Mouse (Mus musculus) stomach, postnatal 0 days (tissue): ENCODE results near the gene Cd151. TPM values are rescaled to one million over a fixed set of nuclear protein-coding genes. Genes with fewer than 3 reads are reported as not detected.

Experiments used
- ATAC-seq: fragments of 200-750 bp; cut with Nextera tagmentation; 2 replicates; pipeline ENCODE4 v1.8.0; 2017; ENCODE audit not compliant: low FRiP score, low TSS enrichment
- DNase-seq: peaks from one replicate; pipeline ENCODE4 v3.0.0-alpha.2; 2016; ENCODE audit warnings: low spot score
- H3K27ac ChIP-seq: fragments of 300-500 bp; sonication (generic); replicated peaks from 2 replicates; pipeline ENCODE4 v1.5.1; 2014; ENCODE audit warnings: mild to moderate bottlenecking, control low read depth
- H3K27me3 ChIP-seq: fragments of 300-500 bp; sonication (generic); 2 replicates; pipeline ENCODE4 v1.6.1; 2014; ENCODE audit warnings: low read length; ENCODE audit not compliant: control insufficient read depth, insufficient read depth
- H3K36me3 ChIP-seq: fragments of 300-500 bp; sonication (generic); 2 replicates; pipeline ENCODE4 v1.6.1; 2014; ENCODE audit warnings: low read length, mixed read lengths; ENCODE audit not compliant: control insufficient read depth, insufficient read depth
- H3K4me1 ChIP-seq: fragments of 300-500 bp; sonication (generic); replicated peaks from 2 replicates; pipeline ENCODE4 v1.6.1; 2014; ENCODE audit warnings: antibody characterized with exemption; ENCODE audit not compliant: control insufficient read depth, insufficient read depth
- H3K4me2 ChIP-seq: fragments of 300-500 bp; sonication (generic); replicated peaks from 2 replicates; pipeline ENCODE4 v1.6.1; 2014; ENCODE audit warnings: low read depth, mild to moderate bottlenecking, control low read depth, moderate library complexity
- H3K4me3 ChIP-seq: fragments of 300-500 bp; sonication (generic); 2 replicates; pipeline ENCODE4 v1.5.1; 2014; ENCODE audit warnings: low read depth, low read length, control low read depth
- H3K9ac ChIP-seq: fragments of 300-500 bp; sonication (generic); 2 replicates; pipeline ENCODE4 v1.6.1; 2014; ENCODE audit warnings: mild to moderate bottlenecking, low read length, control low read depth, mixed read lengths
- H3K9me3 ChIP-seq: fragments of 300-500 bp; sonication (generic); 2 replicates; pipeline ENCODE4 v1.6.1; 2016; ENCODE audit warnings: low read length; ENCODE audit not compliant: control insufficient read depth
- CTCF ChIP-seq: IDR thresholded peaks from 2 replicates; pipeline ENCODE4 v1.5.1; 2016; ENCODE audit warnings: antibody characterized with exemption, low read depth, mild to moderate bottlenecking, moderate library complexity
- EP300 ChIP-seq: optimal IDR thresholded peaks from 2 replicates; pipeline ENCODE3; 2016; ENCODE audit warnings: antibody characterized with exemption
- WGBS: fragments of 180-500 bp; shearing (Covaris S2); extraction: QIAGEN DNeasy Blood & Tissue Kit; methylation state at CpG from one replicate; pipeline ENCODE4 v1.1.7; 2014; 5-methylcytosine and 5-hydroxymethylcytosine counted together
- polyA plus RNA-seq: library from polyadenylated mRNA; unstranded; fragments of >200 nt; fragmentation: Nextera tagmentation; extraction: Ambion mirVana; gene quantifications from 2 replicates; pipeline ENCODE4 v1.2.1, GENCODE M21; 2015

Gene Cd151
- polyA plus RNA-seq, 1 experiment from 2014 or later, result 22.6 TPM

- 74% methylated on average over 15 of the region's 15 CpGs for WGBS
- TF ChIP-seq CTCF (peak; percentile 75), EP300 (no peak)
- Histone ChIP-seq H3K4me2 (no peak overlapping the region), H3K36me3 (peaks cover 3% of the 10 kb centered on the region; the same call in 1 of the 2 replicates), H3K9ac (no peak overlapping the region), H3K9me3 (no peaks in the 10 kb centered on the region), H3K4me1 (peaks cover 9% of the 10 kb centered on the region; the same call in 1 of the 2 replicates), H3K4me3 (no peak overlapping the region), H3K27ac (no peak overlapping the region), H3K27me3 (no peaks in the 10 kb centered on the region)
- ATAC-seq (no peak), DNase-seq (peak; percentile 81)
These were observed 9.1 kb upstream of the Cd151 start for GRCm38 (mm10) chr7:141457986-141458660.

GRCm38 (mm10) chr7:141458661-141459060, 8.5 kb upstream of the Cd151 start:
- H3K4me3 ChIP-seq, result no peak overlapping the region
- H3K27me3 ChIP-seq, result no peaks in the 10 kb centered on the region
- H3K9me3 ChIP-seq, result no peaks in the 10 kb centered on the region
- 92% methylated on average over 10 of the region's 11 CpGs for WGBS
- H3K36me3 ChIP-seq, result peaks cover 3% of the 10 kb centered on the region; the same call in 1 of the 2 replicates
- no peak for ATAC-seq
- no peak overlapping the region for H3K27ac ChIP-seq
- H3K9ac ChIP-seq, result no peak overlapping the region
- H3K4me1 ChIP-seq, result peaks cover 9% of the 10 kb centered on the region; the same call in 1 of the 2 replicates
- no peak for TF ChIP-seq CTCF
- no peak for TF ChIP-seq EP300
- DNase-seq, result no peak
- H3K4me2 ChIP-seq, result no peak overlapping the region

- Histone ChIP-seq H3K27ac (no peak overlapping the region), H3K4me3 (no peak overlapping the region), H3K9me3 (no peaks in the 10 kb centered on the region), H3K9ac (no peak overlapping the region), H3K27me3 (no peaks in the 10 kb centered on the region), H3K4me1 (peaks cover 10% of the 10 kb centered on the region), H3K36me3 (peaks cover 3% of the 10 kb centered on the region; the same call in 1 of the 2 replicates), H3K4me2 (no peak overlapping the region)
- ATAC-seq, result no peak
- TF ChIP-seq EP300, result no peak
- TF ChIP-seq CTCF, result no peak
- 87% methylated on average over 17 of the region's 17 CpGs for WGBS
- no peak for DNase-seq
These were observed 7.9 kb upstream of the Cd151 start for GRCm38 (mm10) chr7:141459301-141459711.

GRCm38 (mm10) chr7:141460001-141460390, 7.2 kb upstream of the Cd151 start:
- Histone ChIP-seq H3K9me3 (no peaks in the 10 kb centered on the region), H3K36me3 (peaks cover 3% of the 10 kb centered on the region; the same call in 1 of the 2 replicates), H3K4me3 (no peak overlapping the region), H3K27ac (no peak overlapping the region; the same call in 1 of the 2 replicates), H3K4me1 (peaks cover 13% of the 10 kb centered on the region), H3K9ac (no peak overlapping the region), H3K27me3 (0 out of 2 replicates have a peak, but pooled peaks cover 2% of the 10 kb centered on the region), H3K4me2 (no peak overlapping the region)
- DNase-seq (no peak), ATAC-seq (no peak)
- WGBS, result 39% methylated on average over 5 of the region's 5 CpGs
- TF ChIP-seq CTCF (no peak), EP300 (no peak)

GRCm38 (mm10) chr7:141460391-141461113, 6.6 kb upstream of the Cd151 start, which contains the start of gene Cracr2b:
TSS of gene Cracr2b (plus strand) at chr7:141461094.
- Histone ChIP-seq H3K9me3 (no peaks in the 10 kb centered on the region), H3K27me3 (0 out of 2 replicates have a peak, but pooled peaks cover 2% of the 10 kb centered on the region), H3K9ac (peak within 1 kb of the TSS; percentile 64), H3K36me3 (peaks cover 3% of the 10 kb centered on the region; the same call in 1 of the 2 replicates), H3K4me1 (peaks cover 15% of the 10 kb centered on the region), H3K27ac (peak within 1 kb of the TSS; percentile 70), H3K4me2 (peak within 1 kb of the TSS; percentile 72), H3K4me3 (peak within 1 kb of the TSS; percentile 48)
- ATAC-seq (no peak), DNase-seq (peak; percentile 66)
- WGBS, result 44% methylated on average over 15 of the region's 15 CpGs
- TF ChIP-seq EP300 (no peak), CTCF (no peak)
